Mouse (Mus musculus) small intestine, adult 2 months (tissue): ENCODE data around the gene Spi1.

Experiments
- CTCF ChIP-seq: fragments of 200-500 bp; IDR thresholded peaks from 2 replicates; pipeline ENCODE4 v1.5.1; 2012; ENCODE audit warnings: low read depth, mild to moderate bottlenecking, control low read depth, inconsistent platforms, low read length, moderate library complexity, mixed read lengths; ENCODE audit not compliant: insufficient replicate concordance, insufficient read length; ENCODE audit errors: extremely low read depth
- POLR2A ChIP-seq: fragments of 200-500 bp; IDR thresholded peaks from 2 replicates; pipeline ENCODE4 v1.6.1; 2012; ENCODE audit warnings: low read depth, mild to moderate bottlenecking, control low read depth, inconsistent platforms, low read length, moderate library complexity

DNA sequence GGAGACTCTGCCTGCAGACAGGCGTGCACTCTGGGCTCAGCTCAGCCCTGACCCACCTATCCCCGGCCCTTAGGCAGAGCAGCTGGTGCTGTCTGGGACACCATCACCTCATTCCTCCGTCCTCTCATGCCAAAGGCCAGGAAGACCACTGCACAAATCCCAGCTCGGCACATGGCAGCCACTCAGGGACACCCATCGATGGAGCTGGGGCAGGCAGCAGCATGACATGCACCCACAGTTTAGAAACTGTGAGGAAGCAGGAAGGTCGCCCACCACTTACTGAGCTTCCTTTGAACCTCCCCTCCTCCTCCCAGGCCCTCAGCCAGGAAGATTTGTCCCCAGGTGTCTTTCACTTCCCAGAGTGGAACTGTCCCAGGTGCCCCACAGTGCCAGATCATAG lies 55.3 kb downstream of the Spi1 start:
- TF ChIP-seq CTCF (no peak), POLR2A (no peak)
